Mouse (Mus musculus) thymus, postnatal 25 days (tissue): ENCODE data around the gene Nfib.

ENCODE experiments used
- DNase-seq: peaks from one replicate; pipeline ENCODE4 v3.0.0; 2022

The Nfib gene

GRCm38 (mm10) chr4:82704841-82705794 is at the start of gene Nfib:
Gene Nfib, minus strand, starts transcription at chr4:82705750.
- DNase-seq = no peak

GRCm38 (mm10) chr4:82735764-82736163 is 30.2 kb upstream of the Nfib start:
- no peak for DNase-seq

- no peak for DNase-seq
Measured at GRCm38 (mm10) chr4:82734765-82735481, 29.4 kb upstream of the Nfib start.

- no peak for DNase-seq
Measured at GRCm38 (mm10) chr4:82734348-82734747, 28.8 kb upstream of the Nfib start.

- DNase-seq = no peak
Measured at GRCm38 (mm10) chr4:82733636-82734035, 28.1 kb upstream of the Nfib start.

- no peak for DNase-seq
Measured at GRCm38 (mm10) chr4:82730248-82730887, 24.8 kb upstream of the Nfib start.

GRCm38 (mm10) chr4:82724058-82724457 is 18.5 kb upstream of the Nfib start:
- no peak for DNase-seq

GRCm38 (mm10) chr4:82723048-82723447 is 17.5 kb upstream of the Nfib start:
- no peak for DNase-seq

GRCm38 (mm10) chr4:82715833-82716232 is 10.3 kb upstream of the Nfib start:
- no peak for DNase-seq

- no peak for DNase-seq
Measured at GRCm38 (mm10) chr4:82711611-82712295, 6.2 kb upstream of the Nfib start.

- no peak for DNase-seq
Measured at GRCm38 (mm10) chr4:82709666-82710065, 4.1 kb upstream of the Nfib start.

- no peak for DNase-seq
Measured at GRCm38 (mm10) chr4:82706012-82706411, 462 bp upstream of the Nfib start.

GRCm38 (mm10) chr4:82704079-82704830 is 1.3 kb downstream of the Nfib start:
- DNase-seq = no peak

- DNase-seq = no peak
Measured at GRCm38 (mm10) chr4:82702808-82703207, 2.7 kb downstream of the Nfib start.

GRCm38 (mm10) chr4:82699504-82699903 is 6.0 kb downstream of the Nfib start:
- DNase-seq = no peak

- DNase-seq = no peak
Measured at GRCm38 (mm10) chr4:82698616-82699015, 6.9 kb downstream of the Nfib start.

- no peak for DNase-seq
Measured at GRCm38 (mm10) chr4:82697151-82697550, 8.4 kb downstream of the Nfib start.

GRCm38 (mm10) chr4:82695760-82696501 is 9.6 kb downstream of the Nfib start:
- no peak for DNase-seq

GRCm38 (mm10) chr4:82692009-82692326 is 13.6 kb downstream of the Nfib start:
- no peak for DNase-seq

- DNase-seq = no peak
Measured at GRCm38 (mm10) chr4:82691126-82692008, 14.2 kb downstream of the Nfib start.
